Mouse (Mus musculus): ENCODE results near the gene Sstr1. TPM values are rescaled to one million over a fixed set of nuclear protein-coding genes. Genes with fewer than 3 reads are reported as not detected.
A peak's percentile ranks its signal among the peaks of the same experiment; 100 is the strongest.

The Sstr1 gene
- 3.7 and 3.8 TPM in 2 replicates for polyA plus RNA-seq (2015; fragmentation: Nextera tagmentation; extraction: Ambion mirVana)

DNA sequence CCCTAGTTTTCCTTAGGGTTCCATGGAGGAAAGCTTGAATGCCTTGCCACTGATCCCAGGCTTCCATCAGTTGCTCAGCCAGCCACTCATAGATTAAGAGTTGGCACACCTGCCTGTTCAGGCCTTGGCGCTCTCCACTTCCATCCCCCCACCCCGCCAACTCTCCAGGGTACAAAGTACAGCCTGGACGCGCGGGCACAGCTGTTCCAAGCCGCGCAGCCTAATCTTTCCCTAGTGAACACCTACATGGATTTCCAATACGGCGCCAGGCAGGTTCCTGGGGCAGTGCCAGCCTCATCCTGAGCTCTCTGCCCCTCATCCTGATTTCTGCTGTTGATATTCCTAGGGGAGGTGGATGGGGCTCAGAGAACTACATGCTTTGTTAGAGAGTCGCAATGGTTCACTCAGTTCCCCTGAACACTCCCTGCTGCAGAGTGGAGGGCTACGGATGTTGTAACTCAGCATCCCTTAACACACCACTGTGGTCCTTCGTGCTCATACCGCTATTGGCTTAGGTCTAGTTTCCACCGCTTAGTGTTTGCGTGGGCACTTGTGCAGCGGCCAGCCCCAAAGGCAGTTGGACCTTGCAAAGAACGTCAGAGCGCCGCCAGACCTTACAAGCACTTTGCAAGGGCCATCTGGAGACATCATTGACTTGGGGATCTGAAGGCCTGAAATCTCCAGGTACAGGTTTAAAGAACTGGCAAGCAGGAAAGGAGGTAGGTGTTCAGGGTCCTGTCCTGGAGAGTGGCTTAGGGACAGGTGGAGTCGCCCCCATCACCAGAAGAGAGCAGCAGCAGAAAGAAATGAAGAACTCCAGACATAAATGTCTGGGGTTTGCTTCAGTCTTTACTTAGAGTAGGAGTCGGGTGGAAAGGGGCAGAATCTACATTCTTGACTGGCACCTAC lies at the start of gene Sstr1:
Gene Sstr1 (plus strand): TSS at position 610 of the 909 bp plus-strand sequence.
- Histone ChIP-seq H3K9me3 (no peaks in the 10 kb centered on the region), H3K4me2 (replicated peaks) (peak within 1 kb of the TSS; percentile 96), H3K27ac (no peak within 1 kb of the TSS), H3K4me3 (peak within 1 kb of the TSS; percentile 56), H3K9ac (peak within 1 kb of the TSS; percentile 66), H3K36me3 (no peaks in the 10 kb centered on the region), H3K27me3 (peaks cover 53% of the 10 kb centered on the region), H3K4me1 (peaks cover 31% of the 10 kb centered on the region)
- WGBS, result 23% methylated on average over 21 of the region's 21 CpGs
- ATAC-seq (ENCODE audit: low FRiP score, low read depth), result no peak

DNA sequence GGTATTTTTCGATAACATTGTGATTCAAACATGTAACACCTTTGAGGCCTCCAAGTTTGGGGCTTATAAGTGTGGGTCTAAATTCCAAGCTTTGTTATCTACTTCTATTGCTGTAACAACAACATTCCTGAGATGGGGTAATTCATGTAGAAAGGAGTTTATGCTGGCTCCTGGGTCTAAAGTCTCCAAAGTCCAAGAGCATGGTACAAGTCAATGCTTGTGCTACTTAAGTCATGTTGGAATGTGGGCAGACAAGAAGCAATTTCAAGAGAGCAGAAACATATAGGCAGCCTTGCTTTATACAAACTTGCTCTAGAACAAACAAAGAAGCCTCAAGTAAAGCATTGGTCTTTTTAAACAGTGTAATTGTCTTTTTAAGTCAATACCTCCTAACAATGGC lies 12.8 kb upstream of the Sstr1 start:
- no peak for ATAC-seq (ENCODE audit: low FRiP score, low read depth)
- Histone ChIP-seq H3K4me3 (no peak overlapping the region), H3K27me3 (no peaks in the 10 kb centered on the region), H3K9me3 (no peaks in the 10 kb centered on the region), H3K36me3 (no peaks in the 10 kb centered on the region), H3K9ac (no peak overlapping the region), H3K4me2 (replicated peaks) (no peak overlapping the region), H3K4me1 (no peaks in the 10 kb centered on the region), H3K27ac (no peak overlapping the region)
- WGBS, result 92% methylated on average over 1 of the region's 1 CpGs

DNA sequence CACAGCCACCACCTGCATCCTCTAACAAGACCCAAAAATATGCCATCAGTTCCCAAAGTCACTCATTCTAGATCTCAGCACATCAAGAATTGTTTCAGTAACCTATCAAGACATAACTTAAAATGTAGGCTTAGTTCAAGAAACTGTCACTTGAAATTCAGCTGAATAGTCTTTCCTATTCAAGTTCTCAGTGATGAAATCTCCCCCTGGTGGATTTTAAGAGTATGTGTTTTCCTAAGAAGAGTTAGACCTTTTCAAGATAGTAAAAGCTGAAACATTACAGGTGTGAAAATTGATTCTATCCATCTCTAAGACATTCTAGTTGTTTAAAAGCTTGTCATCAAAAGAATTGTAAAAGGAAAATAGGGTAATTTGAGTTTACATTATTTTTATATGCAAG lies 10.4 kb upstream of the Sstr1 start:
- H3K4me1 ChIP-seq, result no peaks in the 10 kb centered on the region
- ATAC-seq (ENCODE audit: low FRiP score, low read depth), result no peak
- no peak overlapping the region for H3K27ac ChIP-seq
- no peak overlapping the region for H3K4me3 ChIP-seq
- no peaks in the 10 kb centered on the region for H3K27me3 ChIP-seq
- no peaks in the 10 kb centered on the region for H3K36me3 ChIP-seq
- no peak overlapping the region for H3K4me2 ChIP-seq (replicated peaks)
- H3K9ac ChIP-seq, result no peak overlapping the region
- no peaks in the 10 kb centered on the region for H3K9me3 ChIP-seq

DNA sequence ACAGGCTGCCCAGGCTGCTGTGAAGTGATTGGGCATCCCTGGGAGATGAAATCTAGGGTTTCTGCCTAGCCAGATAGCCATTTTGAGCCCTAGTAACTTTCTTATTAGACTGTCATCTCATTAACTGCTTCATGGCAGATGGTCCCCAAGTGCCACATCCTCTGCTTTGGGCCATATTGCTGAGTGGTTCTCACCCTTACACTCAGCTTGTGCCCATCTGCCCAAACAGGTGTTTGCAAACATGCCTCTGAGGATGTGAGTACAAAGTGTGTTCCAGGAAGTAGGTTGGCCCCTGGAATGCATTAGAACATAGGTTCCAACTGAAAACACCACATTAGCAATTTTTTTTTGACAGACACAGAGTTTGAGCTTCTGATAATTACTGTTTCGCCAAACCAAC lies 3.6 kb upstream of the Sstr1 start:
- H3K27ac ChIP-seq, result no peak overlapping the region
- H3K4me3 ChIP-seq, result no peak overlapping the region
- H3K4me1 ChIP-seq, result peaks cover 13% of the 10 kb centered on the region
- no peak overlapping the region for H3K4me2 ChIP-seq (replicated peaks)
- no peak for ATAC-seq (ENCODE audit: low FRiP score, low read depth)
- no peak overlapping the region for H3K9ac ChIP-seq
- peaks cover 31% of the 10 kb centered on the region for H3K27me3 ChIP-seq
- no peaks in the 10 kb centered on the region for H3K9me3 ChIP-seq
- 78% methylated on average over 1 of the region's 1 CpGs for WGBS
- H3K36me3 ChIP-seq, result no peaks in the 10 kb centered on the region

DNA sequence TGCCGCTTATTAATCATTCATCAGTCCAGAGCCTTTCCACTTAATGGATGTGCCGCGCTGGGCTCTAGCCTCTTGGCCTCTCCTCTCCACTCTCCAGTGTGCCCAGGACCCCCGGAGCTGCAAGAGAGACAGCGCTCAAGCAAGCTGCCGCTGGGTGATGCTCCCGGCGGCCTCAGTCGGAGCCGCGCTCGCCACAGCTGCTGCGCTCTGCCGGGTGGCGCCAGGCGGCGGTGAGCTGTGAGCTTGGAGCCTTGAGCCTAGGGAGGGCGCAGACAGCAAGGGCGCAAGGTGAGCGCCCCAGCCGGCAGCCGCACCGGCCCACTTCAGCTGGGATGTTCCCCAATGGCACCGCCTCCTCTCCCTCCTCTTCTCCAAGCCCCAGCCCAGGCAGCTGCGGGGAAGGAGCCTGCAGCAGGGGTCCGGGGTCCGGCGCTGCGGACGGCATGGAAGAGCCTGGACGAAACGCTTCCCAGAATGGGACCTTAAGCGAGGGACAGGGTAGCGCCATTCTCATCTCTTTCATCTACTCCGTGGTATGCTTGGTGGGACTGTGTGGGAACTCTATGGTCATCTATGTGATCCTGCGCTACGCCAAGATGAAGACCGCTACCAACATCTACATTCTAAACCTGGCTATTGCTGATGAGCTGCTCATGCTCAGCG lies 820 bp downstream of the Sstr1 start:
- peak overlapping the region; percentile 96 for H3K4me2 ChIP-seq (replicated peaks)
- H3K36me3 ChIP-seq, result no peaks in the 10 kb centered on the region
- peaks cover 31% of the 10 kb centered on the region for H3K4me1 ChIP-seq
- no peak overlapping the region for H3K27ac ChIP-seq
- WGBS, result 1% methylated on average over 39 of the region's 39 CpGs
- H3K9me3 ChIP-seq, result no peaks in the 10 kb centered on the region
- H3K9ac ChIP-seq, result peak overlapping the region; percentile 66
- H3K27me3 ChIP-seq, result peaks cover 56% of the 10 kb centered on the region
- peak; percentile 55 for ATAC-seq (ENCODE audit: low FRiP score, low read depth)
- peak overlapping the region; percentile 56 for H3K4me3 ChIP-seq

DNA sequence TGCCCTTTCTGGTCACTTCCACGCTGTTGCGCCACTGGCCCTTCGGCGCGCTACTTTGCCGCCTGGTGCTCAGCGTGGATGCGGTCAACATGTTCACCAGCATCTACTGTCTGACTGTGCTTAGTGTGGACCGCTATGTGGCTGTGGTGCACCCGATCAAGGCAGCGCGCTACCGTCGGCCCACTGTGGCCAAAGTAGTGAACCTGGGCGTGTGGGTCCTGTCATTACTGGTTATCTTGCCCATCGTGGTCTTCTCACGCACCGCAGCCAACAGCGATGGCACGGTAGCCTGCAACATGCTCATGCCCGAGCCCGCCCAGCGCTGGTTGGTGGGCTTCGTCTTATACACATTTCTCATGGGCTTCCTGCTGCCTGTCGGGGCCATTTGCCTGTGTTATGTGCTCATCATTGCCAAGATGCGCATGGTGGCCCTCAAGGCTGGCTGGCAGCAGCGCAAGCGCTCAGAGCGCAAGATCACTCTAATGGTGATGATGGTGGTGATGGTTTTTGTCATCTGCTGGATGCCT lies 1.4 kb downstream of the Sstr1 start:
- H3K36me3 ChIP-seq, result no peaks in the 10 kb centered on the region
- peak overlapping the region; percentile 96 for H3K4me2 ChIP-seq (replicated peaks)
- no peak for ATAC-seq (ENCODE audit: low FRiP score, low read depth)
- peaks cover 56% of the 10 kb centered on the region for H3K27me3 ChIP-seq
- H3K4me3 ChIP-seq, result peak overlapping the region; percentile 56
- H3K27ac ChIP-seq, result no peak overlapping the region
- H3K4me1 ChIP-seq, result peaks cover 31% of the 10 kb centered on the region
- no peaks in the 10 kb centered on the region for H3K9me3 ChIP-seq
- WGBS, result 2% methylated on average over 29 of the region's 29 CpGs
- peak overlapping the region; percentile 66 for H3K9ac ChIP-seq

DNA sequence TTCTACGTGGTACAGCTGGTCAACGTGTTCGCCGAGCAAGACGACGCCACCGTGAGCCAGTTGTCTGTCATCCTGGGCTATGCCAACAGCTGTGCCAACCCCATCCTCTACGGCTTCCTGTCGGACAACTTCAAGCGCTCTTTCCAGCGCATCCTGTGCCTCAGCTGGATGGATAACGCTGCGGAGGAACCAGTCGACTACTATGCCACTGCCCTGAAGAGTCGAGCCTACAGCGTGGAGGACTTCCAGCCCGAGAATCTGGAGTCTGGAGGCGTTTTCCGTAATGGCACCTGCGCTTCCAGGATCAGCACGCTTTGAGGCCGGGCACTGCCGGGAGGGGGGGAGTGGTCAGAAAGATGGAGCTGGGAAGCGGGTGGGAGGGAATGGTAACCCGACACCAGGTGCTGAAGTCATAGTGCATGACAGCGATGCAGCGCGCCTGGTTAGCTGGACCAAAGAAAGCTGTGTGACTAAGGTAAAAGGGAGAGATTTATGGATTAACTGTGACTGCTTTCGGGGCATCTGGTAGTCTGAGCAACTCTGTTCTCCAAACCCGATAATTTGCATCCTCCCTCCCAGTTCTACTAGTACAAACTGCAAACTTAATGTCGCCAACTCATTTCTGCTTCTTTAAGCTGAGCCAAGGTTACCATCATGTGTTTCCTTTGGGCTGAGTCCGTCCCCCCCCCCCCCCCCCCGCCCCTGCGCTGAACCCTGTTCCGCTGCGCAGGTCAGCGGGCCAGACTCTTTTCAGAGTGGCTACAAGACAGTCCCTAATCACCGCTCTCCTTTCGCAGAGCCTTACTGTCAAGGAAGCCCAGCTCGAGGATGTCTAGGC lies 2.1 kb downstream of the Sstr1 start:
- H3K4me1 ChIP-seq, result peaks cover 31% of the 10 kb centered on the region
- peak; percentile 83 for ATAC-seq (ENCODE audit: low FRiP score, low read depth)
- 1% methylated on average over 39 of the region's 40 CpGs for WGBS
- H3K4me2 ChIP-seq (replicated peaks), result peak overlapping the region; percentile 96
- H3K36me3 ChIP-seq, result no peaks in the 10 kb centered on the region
- H3K27ac ChIP-seq, result no peak overlapping the region
- peaks cover 56% of the 10 kb centered on the region for H3K27me3 ChIP-seq
- no peaks in the 10 kb centered on the region for H3K9me3 ChIP-seq
- peak overlapping the region; percentile 66 for H3K9ac ChIP-seq
- H3K4me3 ChIP-seq, result peak overlapping the region; percentile 56

DNA sequence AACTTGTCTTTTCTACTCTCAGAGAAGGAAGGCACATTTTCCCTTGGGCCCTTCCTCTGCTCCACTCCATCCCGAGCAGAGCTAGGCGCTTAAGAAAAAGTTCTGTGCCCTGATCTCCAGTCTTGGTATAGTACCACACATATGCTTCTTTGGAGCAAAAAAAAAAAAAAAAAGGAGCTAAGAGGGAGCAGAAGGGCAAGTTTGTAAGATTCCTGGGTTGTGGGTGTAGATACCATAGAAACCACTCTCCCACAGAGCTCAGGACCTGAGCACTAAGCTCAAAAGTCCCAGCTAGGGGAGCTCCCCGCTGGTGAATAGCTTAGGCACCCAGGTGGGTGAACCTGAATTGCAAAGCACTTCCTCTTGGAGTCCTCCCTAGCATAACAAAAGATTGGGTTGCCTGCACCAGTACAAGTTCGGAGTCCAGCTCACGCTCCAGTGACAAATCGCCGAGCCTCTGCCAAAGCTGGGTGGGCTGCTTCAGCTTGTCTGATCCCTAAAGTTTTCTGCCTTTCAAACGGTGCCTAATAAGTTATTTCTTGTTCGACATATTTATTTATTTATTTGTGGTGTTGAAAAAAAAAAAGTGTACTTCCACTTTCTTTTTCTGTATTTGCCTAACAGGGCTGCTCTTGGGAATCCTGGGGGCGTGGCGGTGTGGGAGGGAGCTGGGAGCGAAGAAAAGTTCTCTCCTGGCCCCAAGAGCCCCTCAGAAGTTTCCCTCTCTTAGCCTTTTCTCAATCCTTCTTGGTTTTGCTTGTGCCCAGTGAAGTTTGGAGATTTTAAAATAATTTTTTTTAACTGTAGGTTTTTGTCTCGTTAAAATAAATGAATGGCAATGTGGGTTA lies 2.9 kb downstream of the Sstr1 start:
- H3K4me2 ChIP-seq (replicated peaks), result peak overlapping the region; percentile 96
- no peak for ATAC-seq (ENCODE audit: low FRiP score, low read depth)
- peaks cover 31% of the 10 kb centered on the region for H3K4me1 ChIP-seq
- H3K9ac ChIP-seq, result peak overlapping the region; percentile 66; the same call in 1 of the 2 replicates
- H3K4me3 ChIP-seq, result peak overlapping the region; percentile 56
- 9% methylated on average over 13 of the region's 13 CpGs for WGBS
- no peaks in the 10 kb centered on the region for H3K36me3 ChIP-seq
- no peak overlapping the region for H3K27ac ChIP-seq
- H3K9me3 ChIP-seq, result no peaks in the 10 kb centered on the region
- H3K27me3 ChIP-seq, result peaks cover 53% of the 10 kb centered on the region

DNA sequence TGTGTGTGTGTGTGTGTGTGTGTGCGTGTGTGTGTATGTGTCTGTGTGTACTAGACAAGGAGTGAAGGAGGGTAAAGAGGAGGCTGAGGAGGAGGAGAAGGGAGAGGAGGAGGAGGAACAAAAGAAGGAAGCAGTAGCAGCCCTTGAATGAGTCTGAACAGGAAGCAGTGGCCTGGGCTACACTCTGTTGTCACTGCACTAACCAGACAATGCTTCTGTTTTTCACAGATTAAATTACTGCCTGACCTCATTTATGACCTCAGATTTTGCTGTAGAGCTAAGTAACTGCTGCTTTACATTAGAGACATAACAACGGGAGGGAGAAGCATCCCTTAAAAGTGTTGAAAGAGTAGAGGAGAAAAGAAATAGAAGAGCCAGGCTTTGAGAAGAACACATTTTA lies 4.6 kb downstream of the Sstr1 start:
- no peak overlapping the region for H3K9ac ChIP-seq
- no peak overlapping the region for H3K4me2 ChIP-seq (replicated peaks)
- ATAC-seq (ENCODE audit: low FRiP score, low read depth), result no peak
- H3K4me1 ChIP-seq, result peaks cover 31% of the 10 kb centered on the region
- H3K27ac ChIP-seq, result no peak overlapping the region
- no peak overlapping the region for H3K4me3 ChIP-seq
- H3K9me3 ChIP-seq, result no peaks in the 10 kb centered on the region
- 42% methylated on average over 2 of the region's 2 CpGs for WGBS
- peaks cover 42% of the 10 kb centered on the region for H3K27me3 ChIP-seq
- H3K36me3 ChIP-seq, result no peaks in the 10 kb centered on the region

DNA sequence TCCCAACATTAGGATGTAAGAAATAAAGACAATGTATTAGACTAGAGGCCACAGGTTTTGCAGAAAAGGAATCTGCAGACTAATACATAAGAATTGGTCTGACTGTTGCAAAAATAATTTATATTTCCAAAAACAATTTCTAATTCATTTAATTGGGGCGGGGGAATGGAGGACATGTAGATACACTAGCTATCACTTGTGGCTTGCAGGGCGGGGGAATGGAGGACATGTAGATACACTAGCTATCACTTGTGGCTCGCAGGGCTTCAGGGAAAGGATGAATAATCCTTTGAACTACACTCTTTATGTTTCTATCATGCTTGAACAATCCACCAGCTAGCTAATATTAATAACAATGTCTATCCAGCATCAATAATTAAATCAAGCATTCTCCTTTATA lies 7.5 kb downstream of the Sstr1 start:
- Histone ChIP-seq H3K9me3 (no peaks in the 10 kb centered on the region), H3K36me3 (no peaks in the 10 kb centered on the region), H3K4me3 (no peak overlapping the region), H3K4me1 (peaks cover 8% of the 10 kb centered on the region; the same call in 1 of the 2 replicates), H3K4me2 (replicated peaks) (no peak overlapping the region), H3K27ac (no peak overlapping the region), H3K27me3 (peaks cover 17% of the 10 kb centered on the region), H3K9ac (no peak overlapping the region)
- 91% methylated on average over 3 of the region's 3 CpGs for WGBS
- ATAC-seq (ENCODE audit: low FRiP score, low read depth), result no peak

DNA sequence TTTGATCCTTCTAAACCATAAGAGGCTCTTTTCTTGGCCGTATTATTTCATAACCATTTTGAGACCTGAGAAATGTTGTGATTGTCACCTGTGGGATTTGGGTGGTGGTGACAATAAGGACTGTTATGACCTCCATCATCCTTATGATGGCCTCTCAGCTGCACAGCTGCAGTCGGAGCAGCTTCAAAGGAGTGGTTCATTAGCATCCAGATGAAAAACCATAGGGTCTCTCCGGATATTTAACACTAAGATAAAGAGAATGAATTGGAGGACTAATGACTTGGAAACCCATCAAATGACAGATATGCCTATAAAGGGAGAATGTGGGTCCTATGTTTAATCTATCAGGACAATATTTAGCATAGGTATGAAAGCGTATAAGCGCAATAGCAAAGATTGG lies 14.1 kb downstream of the Sstr1 start:
- H3K4me1 ChIP-seq, result no peaks in the 10 kb centered on the region
- H3K4me2 ChIP-seq (replicated peaks), result no peak overlapping the region
- WGBS, result 67% methylated on average over 5 of the region's 5 CpGs
- ATAC-seq (ENCODE audit: low FRiP score, low read depth), result no peak
- no peak overlapping the region for H3K9ac ChIP-seq
- no peak overlapping the region for H3K4me3 ChIP-seq
- no peaks in the 10 kb centered on the region for H3K36me3 ChIP-seq
- no peaks in the 10 kb centered on the region for H3K9me3 ChIP-seq
- H3K27ac ChIP-seq, result no peak overlapping the region
- no peaks in the 10 kb centered on the region for H3K27me3 ChIP-seq

Data from limb, embryonic 13.5 days (tissue).